ENCODE assay signal across 19 mouse cellular contexts in the genomic region with DNA sequence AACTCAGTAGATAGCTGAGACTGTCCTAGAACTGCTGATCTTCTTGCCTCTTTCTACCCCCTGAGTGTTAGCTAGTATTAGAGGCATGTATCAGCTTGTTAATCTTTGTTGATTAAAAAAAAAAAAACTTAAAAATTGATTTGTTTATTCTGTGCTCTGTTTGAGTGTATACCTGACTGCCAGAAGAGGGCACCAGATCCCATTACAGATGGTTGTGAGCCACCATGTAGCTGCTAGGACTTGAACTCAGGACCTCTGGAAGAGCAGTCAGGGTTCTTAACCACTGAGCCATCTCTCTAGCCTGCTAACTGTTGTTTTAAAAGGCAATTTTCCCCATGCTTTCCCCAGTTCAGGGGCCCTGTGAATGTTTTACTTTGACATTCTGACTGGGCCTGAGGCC. TPM values are rescaled to one million over a fixed set of nuclear protein-coding genes. Genes with fewer than 3 reads are reported as not detected.
DNase-seq lines count a peak whose midpoint lies in the region; ATAC-seq and TF ChIP-seq lines count a peak whose summit lies in the region.
"Had no signal": no experiment of that assay in that cellular context is flagged by ENCODE, and none has a peak within 500 bp of the region (broad histone marks: within the 10 kb centered on the region; RNA-seq: fewer than 3 reads in every experiment).

No protein-coding gene starts in this region.

- no peak overlapping the region for H3K27ac ChIP-seq in intestine, postnatal 0 days (ENCODE audit: low read depth, low read length)
- H3K27ac ChIP-seq in intestine, embryonic 15.5 days, result no peak overlapping the region
- no peak overlapping the region for H3K27ac ChIP-seq in liver, postnatal 0 days (ENCODE audit: low read depth)
- H3K27ac ChIP-seq in liver, embryonic 11.5 days (ENCODE audit: low read depth, low read length), result no peak overlapping the region
- H3K27ac ChIP-seq in CH12.LX (ENCODE audit: insufficient read depth, low read depth), result no peak overlapping the region
- H3K27ac ChIP-seq: embryonic facial prominence, embryonic 13.5 days; heart, embryonic 10.5 days; hindbrain, embryonic 14.5 days had no signal

- no peaks in the 10 kb centered on the region for H3K79me2 ChIP-seq in CH12.LX (replicated peaks; ENCODE audit: control insufficient read depth, extremely low read depth, insufficient read depth, poor library complexity, severe bottlenecking)

- no peak for TF ChIP-seq EP300 in liver, postnatal 0 days (IDR thresholded peaks at IDR 0.05; ENCODE audit: low read depth)
- no peak for TF ChIP-seq EP300 in CH12.LX (IDR thresholded peaks at IDR 0.05; ENCODE audit: low read length)

- no peaks in the 10 kb centered on the region for H3K36me3 ChIP-seq in intestine, postnatal 0 days (ENCODE audit: control insufficient read depth, insufficient read depth)
- no peaks in the 10 kb centered on the region for H3K36me3 ChIP-seq in intestine, embryonic 15.5 days
- H3K36me3 ChIP-seq in liver, postnatal 0 days (replicated peaks; ENCODE audit: insufficient read depth, low read length), result no peaks in the 10 kb centered on the region
- H3K36me3 ChIP-seq in liver, embryonic 11.5 days (ENCODE audit: control insufficient read depth, insufficient read depth, low read length), result no peaks in the 10 kb centered on the region
- H3K36me3 ChIP-seq in CH12.LX (replicated peaks in 1 of 2; ENCODE audit: control insufficient read depth in 1 of 2, insufficient read depth in 1 of 2, low read length in 1 of 2), result no peaks in the 10 kb centered on the region
- H3K36me3 ChIP-seq: embryonic facial prominence, embryonic 13.5 days; heart, embryonic 10.5 days had no signal

- H3K27me3 ChIP-seq in intestine, postnatal 0 days (replicated peaks; ENCODE audit: control insufficient read depth, insufficient read depth, low read length), result no peaks in the 10 kb centered on the region; the same call in 1 of the 2 replicates
- no peaks in the 10 kb centered on the region for H3K27me3 ChIP-seq in intestine, embryonic 15.5 days (replicated peaks)
- no peaks in the 10 kb centered on the region for H3K27me3 ChIP-seq in liver, postnatal 0 days (ENCODE audit: insufficient read depth, low read length)
- H3K27me3 ChIP-seq in liver, embryonic 11.5 days (replicated peaks; ENCODE audit: control insufficient read depth, insufficient read depth, low read length), result no peaks in the 10 kb centered on the region
- H3K27me3 ChIP-seq in CH12.LX (replicated peaks) (peaks cover 2% of the 10 kb centered on the region), Patski (no peaks in the 10 kb centered on the region)

- no peak overlapping the region for H3K4me2 ChIP-seq in intestine, postnatal 0 days (replicated peaks; ENCODE audit: low read depth)
- H3K4me2 ChIP-seq in intestine, embryonic 15.5 days (replicated peaks), result no peak overlapping the region
- no peak overlapping the region for H3K4me2 ChIP-seq in liver, postnatal 0 days (ENCODE audit: low read depth, low read length)
- H3K4me2 ChIP-seq in liver, embryonic 11.5 days, result no peak overlapping the region
- no peak overlapping the region for H3K4me2 ChIP-seq in CH12.LX (ENCODE audit: insufficient read depth, low read depth, poor library complexity, severe bottlenecking)
- H3K4me2 ChIP-seq: embryonic facial prominence, embryonic 13.5 days; hindbrain, embryonic 14.5 days had no signal

- CTCF ChIA-PET in Patski (lab: Charles Lee), result interaction anchor here (1.0 to 1.2 kb wide), 2 partner anchors 59 to 148 kb away, joined by 3 read pairs; no protein-coding TSS in a partner anchor

- ATAC-seq in intestine, postnatal 0 days, result no peak
- ATAC-seq in intestine, embryonic 15.5 days, result no peak
- ATAC-seq in liver, postnatal 0 days, result no peak
- ATAC-seq in liver, embryonic 11.5 days (replicated peaks; ENCODE audit: low FRiP score), result no peak
- ATAC-seq in Patski, result no peak
- ATAC-seq: CD4-positive, CD25-positive, alpha-beta regulatory T cell, adult 4 months; forebrain, embryonic 14.5 days; intestine, embryonic 16.5 days had no signal

- peak; percentile 45 for TF ChIP-seq CTCF in intestine, postnatal 0 days (IDR thresholded peaks at IDR 0.05; ENCODE audit: low read depth)
- peak; percentile 18; the same call in 1 of the 2 replicates for TF ChIP-seq CTCF in liver, postnatal 0 days (IDR thresholded peaks at IDR 0.05; ENCODE audit: low read depth)
- peak in 1 of 2 experiments; percentile 40; a peak in 2 of 4 replicates for TF ChIP-seq CTCF in CH12.LX (conservative IDR thresholded peaks at IDR 0.05 in 1 of 2, IDR thresholded peaks at IDR 0.05 in 1 of 2; ENCODE audit: low read depth in 2 of 2, low read length in 2 of 2)
- TF ChIP-seq CTCF in Patski (IDR thresholded peaks at IDR 0.05), result peak; percentile 60

- no peak for DNase-seq in liver, postnatal 0 days
- DNase-seq in liver, embryonic 11.5 days (ENCODE audit: low spot score), result no peak
- DNase-seq in CH12.LX (ENCODE audit: extremely low read depth) (no peak), Patski (ENCODE audit: low read depth, low spot score) (no peak)
- DNase-seq in thymus, postnatal 10 days (ENCODE audit: low spot score in 2 of 2), result no peak
- DNase-seq: adrenal gland, adult 2 months; cerebellum, adult 9-11 months; heart, postnatal 10 days; kidney, postnatal 14 days; lung, postnatal 4 days; thymus, postnatal 14 days had no signal

- no peak overlapping the region for H3K9ac ChIP-seq in intestine, postnatal 0 days (ENCODE audit: low read depth, low read length)
- no peak overlapping the region for H3K9ac ChIP-seq in intestine, embryonic 15.5 days
- H3K9ac ChIP-seq in liver, postnatal 0 days (replicated peaks), result no peak overlapping the region
- no peak overlapping the region for H3K9ac ChIP-seq in liver, embryonic 11.5 days (ENCODE audit: low read depth, low read length)
- no peak overlapping the region for H3K9ac ChIP-seq in CH12.LX (ENCODE audit: insufficient read depth, low read depth)
- H3K9ac ChIP-seq: embryonic facial prominence, embryonic 13.5 days; hindbrain, embryonic 14.5 days had no signal

- no peaks in the 10 kb centered on the region for H3K9me3 ChIP-seq in intestine, postnatal 0 days (ENCODE audit: control insufficient read depth)
- H3K9me3 ChIP-seq in intestine, embryonic 15.5 days, result no peaks in the 10 kb centered on the region
- H3K9me3 ChIP-seq in liver, postnatal 0 days (ENCODE audit: low read length), result no peaks in the 10 kb centered on the region
- H3K9me3 ChIP-seq in liver, embryonic 11.5 days (ENCODE audit: control insufficient read depth, low read length), result no peaks in the 10 kb centered on the region
- H3K9me3 ChIP-seq in CH12.LX (replicated peaks; ENCODE audit: low read length), result no peaks in the 10 kb centered on the region
- H3K9me3 ChIP-seq: embryonic facial prominence, embryonic 13.5 days; heart, embryonic 10.5 days had no signal

- no peak for TF ChIP-seq POLR2A in CH12.LX (IDR thresholded peaks at IDR 0.05; ENCODE audit: low read depth, low read length)

- H3K4me1 ChIP-seq in intestine, postnatal 0 days (replicated peaks; ENCODE audit: control insufficient read depth, insufficient read depth, low read length), result no peaks in the 10 kb centered on the region
- no peaks in the 10 kb centered on the region for H3K4me1 ChIP-seq in intestine, embryonic 15.5 days (replicated peaks)
- no peaks in the 10 kb centered on the region for H3K4me1 ChIP-seq in liver, postnatal 0 days (ENCODE audit: insufficient read depth)
- no peaks in the 10 kb centered on the region for H3K4me1 ChIP-seq in liver, embryonic 11.5 days (replicated peaks; ENCODE audit: control insufficient read depth, insufficient read depth, low read length)
- no peaks in the 10 kb centered on the region for H3K4me1 ChIP-seq in CH12.LX (ENCODE audit: control insufficient read depth in 1 of 2, insufficient read depth in 2 of 2)
- H3K4me1 ChIP-seq: heart, embryonic 10.5 days had no signal

- peak; percentile 19 for TF ChIP-seq RAD21 in CH12.LX (IDR thresholded peaks at IDR 0.05; ENCODE audit: low read depth, low read length)

- dilution Hi-C loops in CH12.LX (cut with MboI; ENCODE audit: extremely low pct_ligation_motif_present, extremely low pct_unique_long_range_greater_than_20kb, low sequenced_read_pairs), result no loop called here

- POLR2A ChIA-PET in Patski (lab: Charles Lee), result interaction anchor here (1.1 kb wide), 1 partner anchor 108 kb away, joined by 3 read pairs; no protein-coding TSS in a partner anchor

- in situ Hi-C loops in CH12.LX (cut with MboI; ENCODE audit: low pct_ligation_motif_present, low pct_unique_long_range_greater_than_20kb, low sequenced_read_pairs) (loop anchor here (5.0 kb wide), 1 partner anchor 88 kb away; no protein-coding TSS in a partner anchor), Patski (cut with MboI; ENCODE audit: low pct_unique_long_range_greater_than_20kb) (loop anchor here (5.0 kb wide), 1 partner anchor 103 kb away; no protein-coding TSS in a partner anchor)

- no peak overlapping the region for H3K4me3 ChIP-seq in intestine, postnatal 0 days (ENCODE audit: low read depth, low read length)
- H3K4me3 ChIP-seq in intestine, embryonic 15.5 days (replicated peaks), result no peak overlapping the region
- no peak overlapping the region for H3K4me3 ChIP-seq in liver, postnatal 0 days (ENCODE audit: low read depth, low read length)
- H3K4me3 ChIP-seq in liver, embryonic 11.5 days (ENCODE audit: low read depth, low read length), result no peak overlapping the region
- no peak overlapping the region for H3K4me3 ChIP-seq in CH12.LX (replicated peaks in 1 of 3; ENCODE audit: low read depth in 2 of 3, low read length in 2 of 3, poor library complexity in 1 of 3)
- H3K4me3 ChIP-seq: embryonic facial prominence, embryonic 13.5 days; heart, embryonic 10.5 days had no signal

TF ChIP-seq in CH12.LX, 34 proteins besides CTCF, POLR2A, EP300 and RAD21:
- no peak for TF ChIP-seq MAX (IDR thresholded peaks at IDR 0.05; ENCODE audit: low read length)

RNA-seq across cellular contexts. Expression of gene Ehd4, which starts 24.5 kb away (rescaled TPM):
- 70.0 and 74.9 TPM in 2 replicates for polyA plus RNA-seq in intestine, postnatal 0 days (2015; fragmentation: Nextera tagmentation; extraction: Ambion mirVana)
- 50.0 and 50.1 TPM in 2 replicates for polyA plus RNA-seq in intestine, embryonic 15.5 days (2015; fragmentation: Nextera tagmentation; extraction: Ambion mirVana)
- polyA plus RNA-seq in liver, postnatal 0 days (2015; fragmentation: Nextera tagmentation; extraction: Ambion mirVana), result 20.8 and 29.2 TPM in 2 replicates
- 24.1 and 26.7 TPM in 2 replicates for polyA plus RNA-seq in liver, embryonic 11.5 days (2014; fragmentation: Nextera tagmentation; extraction: Ambion mirVana)
- 8.1 and 9.2 TPM in 2 replicates for total RNA-seq in CH12.LX (2012; rRNA removed)
- total RNA-seq in CH12.LX (2014; rRNA removed), result 9.6 and 9.8 TPM in 2 replicates
- polyA plus RNA-seq in CH12.LX (2012; ENCODE audit: insufficient read length, low read depth), result 22.9 and 27.7 TPM in 2 replicates
- polyA plus RNA-seq in Patski (2021), result 69.6 TPM
